Mouse (Mus musculus): ENCODE results near the gene Haus4. TPM values are rescaled to one million over a fixed set of nuclear protein-coding genes. Genes with fewer than 3 reads are reported as not detected.

Gene Haus4
- polyA plus RNA-seq, 1 experiment from 2014 or later, result 23.0 TPM

DNA sequence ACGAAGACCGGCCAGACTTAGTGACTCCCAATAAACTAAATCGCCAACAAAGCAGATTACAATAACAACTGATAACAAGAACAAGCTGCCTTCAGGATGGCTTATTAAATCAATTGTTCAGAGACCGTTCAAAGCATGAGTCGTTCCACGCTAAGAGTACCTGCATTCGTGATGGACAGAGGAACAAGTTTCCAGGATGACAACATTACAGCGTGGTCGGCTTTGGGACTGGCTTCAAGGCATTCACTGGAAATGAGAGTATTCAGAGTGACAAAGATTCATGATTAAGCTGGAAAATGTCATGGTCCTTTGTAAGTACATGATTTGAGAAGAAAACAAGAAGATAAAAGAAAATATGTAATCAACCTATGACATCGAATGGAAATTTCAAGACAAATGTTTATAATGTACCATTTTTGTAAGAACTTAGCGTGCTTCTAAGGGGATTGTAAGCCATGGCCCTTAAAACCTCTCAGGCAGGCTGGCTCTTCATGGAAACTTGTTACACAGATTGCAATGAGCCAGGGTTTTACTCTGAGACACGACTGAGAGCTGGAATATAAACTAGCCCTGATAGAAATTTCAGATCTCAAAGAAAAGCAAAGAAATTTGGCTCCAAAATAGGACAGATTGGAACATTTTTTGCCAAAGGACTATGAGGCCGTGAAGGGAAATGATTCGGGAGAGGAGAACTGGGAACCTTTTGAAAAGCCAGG is 6.3 kb upstream of the Haus4 start:
- WGBS, result 89% methylated on average over 14 of the region's 14 CpGs
- Histone ChIP-seq H3K9ac (replicated peaks; ENCODE audit: low read depth, low read length) (no peak overlapping the region), H3K4me2 (ENCODE audit: low read depth, low read length) (no peak overlapping the region), H3K36me3 (ENCODE audit: control insufficient read depth, insufficient read depth, low read length) (no peaks in the 10 kb centered on the region), H3K27ac (ENCODE audit: low read depth, low read length) (no peak overlapping the region), H3K27me3 (ENCODE audit: control insufficient read depth, insufficient read depth, low read length) (no peaks in the 10 kb centered on the region), H3K4me1 (ENCODE audit: control insufficient read depth, insufficient read depth, low read length) (no peaks in the 10 kb centered on the region), H3K9me3 (ENCODE audit: control insufficient read depth, low read length) (no peaks in the 10 kb centered on the region), H3K4me3 (ENCODE audit: low read depth, low read length) (no peak overlapping the region)
- ATAC-seq (ENCODE audit: low read depth), result no peak

DNA sequence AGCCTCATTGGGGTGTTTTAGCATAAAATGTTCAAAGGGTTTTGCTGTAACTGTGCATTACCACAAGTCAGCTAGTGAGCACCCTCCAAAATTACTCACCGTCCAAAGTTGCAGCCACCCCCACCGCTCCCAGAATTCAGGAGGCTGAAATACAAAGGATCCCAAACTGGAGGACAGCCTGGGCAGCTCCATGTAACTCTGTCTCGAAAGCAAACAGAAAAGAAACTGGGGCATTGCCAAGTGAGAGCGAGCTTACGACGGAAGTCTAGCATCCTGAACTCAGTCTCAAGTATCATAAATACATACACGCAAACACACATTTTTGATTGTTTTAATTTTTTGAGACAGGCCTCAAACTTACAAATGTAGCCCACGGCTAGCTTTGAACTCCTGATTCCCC is 2.9 kb upstream of the Haus4 start:
- Histone ChIP-seq H3K4me3 (ENCODE audit: low read depth, low read length) (no peak overlapping the region), H3K9me3 (ENCODE audit: control insufficient read depth, low read length) (no peaks in the 10 kb centered on the region), H3K27ac (ENCODE audit: low read depth, low read length) (no peak overlapping the region), H3K36me3 (ENCODE audit: control insufficient read depth, insufficient read depth, low read length) (no peaks in the 10 kb centered on the region), H3K27me3 (ENCODE audit: control insufficient read depth, insufficient read depth, low read length) (no peaks in the 10 kb centered on the region), H3K9ac (replicated peaks; ENCODE audit: low read depth, low read length) (no peak overlapping the region), H3K4me1 (ENCODE audit: control insufficient read depth, insufficient read depth, low read length) (peaks cover 7% of the 10 kb centered on the region; the same call in 1 of the 2 replicates), H3K4me2 (ENCODE audit: low read depth, low read length) (no peak overlapping the region)
- ATAC-seq (ENCODE audit: low read depth), result no peak
- WGBS, result 82% methylated on average over 8 of the region's 8 CpGs

DNA sequence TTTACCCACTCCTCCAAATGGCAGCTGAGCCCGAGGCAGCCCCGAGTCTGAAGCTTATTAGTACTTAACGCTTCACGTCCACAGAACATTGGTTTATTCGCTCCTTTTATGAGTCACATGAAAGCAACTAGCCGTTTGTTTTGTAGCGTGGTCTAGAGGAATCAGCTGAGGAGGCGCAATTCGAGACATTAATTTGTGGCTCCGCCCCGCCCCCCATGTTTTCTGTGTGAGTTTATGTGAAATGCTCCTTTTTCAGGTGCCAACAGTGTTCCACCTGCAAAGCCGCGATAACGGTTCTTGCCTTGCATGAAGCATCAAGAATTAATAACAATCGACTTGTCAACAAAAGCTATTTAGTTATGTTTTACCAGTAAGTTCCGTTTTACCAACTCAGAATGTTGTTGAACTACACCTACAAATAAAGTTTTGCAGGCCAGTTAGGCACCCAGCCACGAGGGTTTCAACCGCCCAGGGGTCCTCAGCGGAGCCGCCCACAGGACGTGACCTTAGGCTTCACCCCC is 902 bp downstream of the Haus4 start:
- Histone ChIP-seq H3K36me3 (ENCODE audit: control insufficient read depth, insufficient read depth, low read length) (no peaks in the 10 kb centered on the region), H3K4me1 (ENCODE audit: control insufficient read depth, insufficient read depth, low read length) (peaks cover 7% of the 10 kb centered on the region; the same call in 1 of the 2 replicates), H3K4me3 (ENCODE audit: low read depth, low read length) (peak overlapping the region; percentile 59), H3K9ac (replicated peaks; ENCODE audit: low read depth, low read length) (peak overlapping the region; percentile 68), H3K27me3 (ENCODE audit: control insufficient read depth, insufficient read depth, low read length) (no peaks in the 10 kb centered on the region), H3K9me3 (ENCODE audit: control insufficient read depth, low read length) (no peaks in the 10 kb centered on the region), H3K27ac (ENCODE audit: low read depth, low read length) (peak overlapping the region; percentile 52; the same call in 1 of the 2 replicates), H3K4me2 (ENCODE audit: low read depth, low read length) (peak overlapping the region; percentile 67)
- 0 out of 2 replicates have a peak, but pooled peaks have one; percentile 12 for ATAC-seq (ENCODE audit: low read depth)
- 2% methylated on average over 21 of the region's 21 CpGs for WGBS

DNA sequence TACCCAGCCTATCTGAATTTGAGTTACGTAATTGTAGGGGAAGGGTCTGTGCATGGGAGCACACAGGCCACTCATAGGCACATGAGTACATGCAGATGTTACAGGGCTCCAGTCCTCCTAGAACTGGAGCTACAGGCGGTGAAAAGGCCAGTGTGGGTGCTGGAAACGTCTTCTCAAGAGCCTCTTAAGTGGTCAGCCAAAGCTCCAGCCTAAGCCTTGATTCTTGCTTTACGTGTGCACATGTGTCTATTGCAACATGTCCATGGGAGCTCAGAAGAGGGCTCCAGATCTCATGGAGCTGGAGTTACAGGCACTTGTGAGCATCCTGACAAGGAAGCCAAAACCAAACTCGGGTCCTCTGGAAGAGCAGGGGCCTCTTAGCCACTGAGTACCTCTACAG is 9.7 kb downstream of the Haus4 start:
- Histone ChIP-seq H3K9ac (replicated peaks; ENCODE audit: low read depth, low read length) (no peak overlapping the region), H3K27ac (ENCODE audit: low read depth, low read length) (no peak overlapping the region), H3K36me3 (ENCODE audit: control insufficient read depth, insufficient read depth, low read length) (0 out of 2 replicates have a peak, but pooled peaks cover 5% of the 10 kb centered on the region), H3K4me1 (ENCODE audit: control insufficient read depth, insufficient read depth, low read length) (no peaks in the 10 kb centered on the region), H3K9me3 (ENCODE audit: control insufficient read depth, low read length) (no peaks in the 10 kb centered on the region), H3K4me2 (ENCODE audit: low read depth, low read length) (no peak overlapping the region), H3K27me3 (ENCODE audit: control insufficient read depth, insufficient read depth, low read length) (no peaks in the 10 kb centered on the region), H3K4me3 (ENCODE audit: low read depth, low read length) (no peak overlapping the region)
- 88% methylated on average over 5 of the region's 5 CpGs for WGBS
- no peak for ATAC-seq (ENCODE audit: low read depth)

DNA sequence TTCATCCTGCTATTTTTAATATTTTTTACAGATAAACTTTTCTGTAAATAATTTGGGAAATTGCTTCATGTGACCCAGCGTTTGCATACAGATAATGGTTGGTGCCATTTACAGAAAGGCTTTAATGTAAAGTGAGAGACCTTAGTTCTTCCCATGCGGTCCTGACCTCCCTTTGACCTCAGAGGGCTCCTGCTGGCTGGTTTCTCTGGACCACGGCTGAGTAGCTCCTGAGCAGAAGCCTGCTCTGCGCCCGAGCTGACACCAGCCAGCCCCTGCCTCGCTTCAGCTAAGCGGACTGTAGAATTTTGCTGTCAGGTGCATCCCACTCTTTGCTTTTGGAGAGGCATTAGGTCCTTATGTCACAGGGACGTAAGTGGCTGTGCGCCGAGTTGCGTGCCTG is 13.6 kb downstream of the Haus4 start:
- H3K4me2 ChIP-seq (ENCODE audit: low read depth, low read length), result no peak overlapping the region
- no peaks in the 10 kb centered on the region for H3K4me1 ChIP-seq (ENCODE audit: control insufficient read depth, insufficient read depth, low read length)
- no peaks in the 10 kb centered on the region for H3K9me3 ChIP-seq (ENCODE audit: control insufficient read depth, low read length)
- no peaks in the 10 kb centered on the region for H3K27me3 ChIP-seq (ENCODE audit: control insufficient read depth, insufficient read depth, low read length)
- H3K4me3 ChIP-seq (ENCODE audit: low read depth, low read length), result no peak overlapping the region
- 0 out of 2 replicates have a peak, but pooled peaks cover 5% of the 10 kb centered on the region for H3K36me3 ChIP-seq (ENCODE audit: control insufficient read depth, insufficient read depth, low read length)
- ATAC-seq (ENCODE audit: low read depth), result no peak
- H3K27ac ChIP-seq (ENCODE audit: low read depth, low read length), result no peak overlapping the region
- 59% methylated on average over 11 of the region's 11 CpGs for WGBS
- no peak overlapping the region for H3K9ac ChIP-seq (replicated peaks; ENCODE audit: low read depth, low read length)

DNA sequence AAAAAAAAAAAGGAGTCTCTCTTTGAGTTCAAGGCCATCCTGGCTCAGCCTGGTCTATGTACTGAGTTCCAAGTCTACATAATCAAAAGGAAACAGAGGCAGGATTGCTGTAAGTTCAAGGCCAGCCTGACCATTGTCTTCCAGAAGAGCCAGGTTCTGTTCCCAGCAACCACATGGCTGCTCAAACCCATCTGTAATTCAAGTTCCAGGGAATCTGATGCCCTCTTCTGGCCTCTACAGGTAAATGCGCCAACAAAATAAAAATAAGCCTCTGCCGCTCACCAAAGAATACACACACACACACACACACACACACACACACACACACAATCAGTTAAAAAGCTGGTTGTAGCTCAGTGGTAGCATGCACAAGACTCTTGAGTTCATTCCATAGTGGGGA is 15.8 kb downstream of the Haus4 start:
- H3K36me3 ChIP-seq (ENCODE audit: control insufficient read depth, insufficient read depth, low read length), result no peaks in the 10 kb centered on the region
- WGBS, result 76% methylated on average over 2 of the region's 2 CpGs
- H3K27ac ChIP-seq (ENCODE audit: low read depth, low read length), result no peak overlapping the region
- H3K27me3 ChIP-seq (ENCODE audit: control insufficient read depth, insufficient read depth, low read length), result no peaks in the 10 kb centered on the region
- no peaks in the 10 kb centered on the region for H3K4me1 ChIP-seq (ENCODE audit: control insufficient read depth, insufficient read depth, low read length)
- H3K4me2 ChIP-seq (ENCODE audit: low read depth, low read length), result no peak overlapping the region
- H3K9me3 ChIP-seq (ENCODE audit: control insufficient read depth, low read length), result no peaks in the 10 kb centered on the region
- ATAC-seq (ENCODE audit: low read depth), result no peak
- no peak overlapping the region for H3K4me3 ChIP-seq (ENCODE audit: low read depth, low read length)
- H3K9ac ChIP-seq (replicated peaks; ENCODE audit: low read depth, low read length), result no peak overlapping the region

DNA sequence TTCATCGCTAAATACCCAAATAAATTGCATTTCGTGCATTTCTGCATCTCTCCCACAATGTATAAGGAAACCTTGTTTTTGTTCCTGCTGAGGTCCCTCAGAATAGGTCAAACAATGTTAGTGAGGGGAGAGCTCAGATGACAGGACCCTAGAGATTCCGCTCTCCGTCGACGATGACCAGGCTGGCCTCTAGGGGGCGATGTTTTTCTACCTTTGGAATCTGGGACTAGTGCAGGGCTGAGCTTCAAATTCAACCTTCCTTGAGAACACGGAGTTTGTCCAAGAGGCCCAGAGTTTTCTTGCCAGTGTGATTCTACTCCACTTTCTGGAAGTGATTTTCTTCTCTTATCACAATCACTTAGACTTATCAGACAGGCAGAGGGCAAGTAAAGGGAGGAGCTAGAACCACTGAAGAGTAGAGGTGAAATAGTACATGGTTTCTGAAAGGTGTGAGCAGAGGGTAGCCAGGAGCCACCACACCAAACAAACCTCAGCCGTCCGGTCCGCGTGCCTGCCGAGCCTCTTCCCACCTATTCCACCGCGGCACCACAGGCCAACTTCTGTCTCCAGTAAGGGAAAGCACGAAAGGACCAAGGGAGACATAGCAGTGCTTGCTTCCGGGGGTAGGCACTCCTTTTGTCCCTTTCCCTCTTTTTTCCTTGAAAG is 25.8 kb downstream of the Haus4 start:
- Histone ChIP-seq H3K9ac (replicated peaks; ENCODE audit: low read depth, low read length) (no peak overlapping the region), H3K9me3 (ENCODE audit: control insufficient read depth, low read length) (no peaks in the 10 kb centered on the region), H3K27me3 (ENCODE audit: control insufficient read depth, insufficient read depth, low read length) (no peaks in the 10 kb centered on the region), H3K4me2 (ENCODE audit: low read depth, low read length) (no peak overlapping the region), H3K27ac (ENCODE audit: low read depth, low read length) (no peak overlapping the region), H3K4me3 (ENCODE audit: low read depth, low read length) (no peak overlapping the region), H3K4me1 (ENCODE audit: control insufficient read depth, insufficient read depth, low read length) (peaks cover 7% of the 10 kb centered on the region; the same call in 1 of the 2 replicates), H3K36me3 (ENCODE audit: control insufficient read depth, insufficient read depth, low read length) (no peaks in the 10 kb centered on the region)
- peak; percentile 61; the same call in 1 of the 2 replicates for ATAC-seq (ENCODE audit: low read depth)
- WGBS, result 17% methylated on average over 17 of the region's 17 CpGs

DNA sequence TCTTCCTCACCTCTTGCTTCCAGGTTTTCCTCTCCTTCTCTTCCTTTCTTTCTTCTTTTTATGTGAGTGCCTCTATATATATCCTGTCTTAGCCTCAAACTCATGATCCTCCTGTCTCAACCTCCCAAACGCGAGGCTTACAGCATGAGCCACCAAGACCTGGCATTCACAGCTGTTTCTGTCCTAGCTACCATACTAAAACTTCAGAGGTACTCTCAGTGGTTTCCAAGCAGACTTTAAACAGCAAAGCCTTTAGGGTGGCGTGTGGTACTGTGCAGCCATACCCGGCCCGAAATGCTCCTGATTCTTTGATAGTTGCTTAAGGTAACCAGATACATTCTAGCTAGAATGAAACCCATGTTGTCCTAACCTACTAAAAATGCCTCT is 26.4 kb downstream of the Haus4 start:
- 16% methylated on average over 5 of the region's 5 CpGs for WGBS
- no peaks in the 10 kb centered on the region for H3K36me3 ChIP-seq (ENCODE audit: control insufficient read depth, insufficient read depth, low read length)

More for the DNA sequence above, 26.4 kb downstream of the Haus4 start:
- H3K9me3 ChIP-seq (ENCODE audit: control insufficient read depth, low read length), result no peaks in the 10 kb centered on the region
- H3K9ac ChIP-seq (replicated peaks; ENCODE audit: low read depth, low read length), result no peak overlapping the region
- H3K27me3 ChIP-seq (ENCODE audit: control insufficient read depth, insufficient read depth, low read length), result no peaks in the 10 kb centered on the region
- peak overlapping the region; percentile 66 for H3K4me2 ChIP-seq (ENCODE audit: low read depth, low read length)
- 0 out of 2 replicates have a peak, but pooled peaks have one; percentile 1 for ATAC-seq (ENCODE audit: low read depth)
- H3K27ac ChIP-seq (ENCODE audit: low read depth, low read length), result peak overlapping the region; percentile 81; the same call in 1 of the 2 replicates
- H3K4me3 ChIP-seq (ENCODE audit: low read depth, low read length), result no peak overlapping the region; the same call in 1 of the 2 replicates
- peaks cover 7% of the 10 kb centered on the region; the same call in 1 of the 2 replicates for H3K4me1 ChIP-seq (ENCODE audit: control insufficient read depth, insufficient read depth, low read length)
